Mouse (Mus musculus): ENCODE measurements around the gene 1700016C15Rik. TPM values are rescaled to one million over a fixed set of nuclear protein-coding genes. Genes with fewer than 3 reads are reported as not detected.

1700016C15Rik gene
- polyA plus RNA-seq, 1 experiment from 2014 or later, result not detected

GRCm38 (mm10) chr1:177713635-177714396 is 15.8 kb upstream of the 1700016C15Rik start:
- no peak overlapping the region for H3K27ac ChIP-seq (ENCODE audit: low read length)
- no peaks in the 10 kb centered on the region for H3K4me1 ChIP-seq (ENCODE audit: control insufficient read depth, insufficient read depth, low read length)
- H3K27me3 ChIP-seq (ENCODE audit: control insufficient read depth, insufficient read depth, low read length), result no peaks in the 10 kb centered on the region
- ATAC-seq (ENCODE audit: insufficient number of reproducible peaks, insufficient read depth, low FRiP score, low read depth), result no peak
- no peak overlapping the region for H3K4me3 ChIP-seq (ENCODE audit: low read depth, low read length)
- no peak overlapping the region for H3K4me2 ChIP-seq (replicated peaks; ENCODE audit: low read depth, low read length)
- peaks cover 5% of the 10 kb centered on the region; the same call in 1 of the 2 replicates for H3K9me3 ChIP-seq (ENCODE audit: control insufficient read depth, low read depth, low read length)
- H3K36me3 ChIP-seq (ENCODE audit: control insufficient read depth, insufficient read depth, low read length), result no peaks in the 10 kb centered on the region
- H3K9ac ChIP-seq (replicated peaks; ENCODE audit: low read depth, low read length), result no peak overlapping the region
- WGBS, result 63% methylated on average over 3 of the region's 3 CpGs

GRCm38 (mm10) chr1:177714397-177715012 is 15.1 kb upstream of the 1700016C15Rik start:
- 78% methylated on average over 5 of the region's 5 CpGs for WGBS

GRCm38 (mm10) chr1:177716448-177716847 is 13.2 kb upstream of the 1700016C15Rik start:
- Histone ChIP-seq H3K4me2 (replicated peaks; ENCODE audit: low read depth, low read length) (no peak overlapping the region), H3K4me1 (ENCODE audit: control insufficient read depth, insufficient read depth, low read length) (no peaks in the 10 kb centered on the region), H3K9ac (replicated peaks; ENCODE audit: low read depth, low read length) (no peak overlapping the region), H3K4me3 (ENCODE audit: low read depth, low read length) (no peak overlapping the region), H3K27ac (ENCODE audit: low read length) (no peak overlapping the region), H3K36me3 (ENCODE audit: control insufficient read depth, insufficient read depth, low read length) (no peaks in the 10 kb centered on the region), H3K9me3 (ENCODE audit: control insufficient read depth, low read depth, low read length) (no peaks in the 10 kb centered on the region), H3K27me3 (ENCODE audit: control insufficient read depth, insufficient read depth, low read length) (no peaks in the 10 kb centered on the region)
- no peak for ATAC-seq (ENCODE audit: insufficient number of reproducible peaks, insufficient read depth, low FRiP score, low read depth)
- WGBS, result 82% methylated on average over 3 of the region's 3 CpGs

More at GRCm38 (mm10) chr1:177714397-177715012, 15.1 kb upstream of the 1700016C15Rik start:
- Histone ChIP-seq H3K4me3 (ENCODE audit: low read depth, low read length) (no peak overlapping the region), H3K4me1 (ENCODE audit: control insufficient read depth, insufficient read depth, low read length) (no peaks in the 10 kb centered on the region), H3K9me3 (ENCODE audit: control insufficient read depth, low read depth, low read length) (peaks cover 5% of the 10 kb centered on the region; the same call in 1 of the 2 replicates), H3K27me3 (ENCODE audit: control insufficient read depth, insufficient read depth, low read length) (no peaks in the 10 kb centered on the region), H3K27ac (ENCODE audit: low read length) (no peak overlapping the region), H3K36me3 (ENCODE audit: control insufficient read depth, insufficient read depth, low read length) (no peaks in the 10 kb centered on the region), H3K4me2 (replicated peaks; ENCODE audit: low read depth, low read length) (no peak overlapping the region), H3K9ac (replicated peaks; ENCODE audit: low read depth, low read length) (no peak overlapping the region)
- no peak for ATAC-seq (ENCODE audit: insufficient number of reproducible peaks, insufficient read depth, low FRiP score, low read depth)

- no peak for ATAC-seq (ENCODE audit: insufficient number of reproducible peaks, insufficient read depth, low FRiP score, low read depth)
- H3K4me1 ChIP-seq (ENCODE audit: control insufficient read depth, insufficient read depth, low read length), result no peaks in the 10 kb centered on the region
- no peak overlapping the region for H3K4me3 ChIP-seq (ENCODE audit: low read depth, low read length)
- H3K9me3 ChIP-seq (ENCODE audit: control insufficient read depth, low read depth, low read length), result no peaks in the 10 kb centered on the region
- H3K36me3 ChIP-seq (ENCODE audit: control insufficient read depth, insufficient read depth, low read length), result no peaks in the 10 kb centered on the region
- WGBS, result 70% methylated on average over 7 of the region's 7 CpGs
- no peak overlapping the region for H3K9ac ChIP-seq (replicated peaks; ENCODE audit: low read depth, low read length)
- no peaks in the 10 kb centered on the region for H3K27me3 ChIP-seq (ENCODE audit: control insufficient read depth, insufficient read depth, low read length)
- H3K27ac ChIP-seq (ENCODE audit: low read length), result no peak overlapping the region
- H3K4me2 ChIP-seq (replicated peaks; ENCODE audit: low read depth, low read length), result no peak overlapping the region
Observed at GRCm38 (mm10) chr1:177717057-177717835, 12.4 kb upstream of the 1700016C15Rik start.

DNA sequence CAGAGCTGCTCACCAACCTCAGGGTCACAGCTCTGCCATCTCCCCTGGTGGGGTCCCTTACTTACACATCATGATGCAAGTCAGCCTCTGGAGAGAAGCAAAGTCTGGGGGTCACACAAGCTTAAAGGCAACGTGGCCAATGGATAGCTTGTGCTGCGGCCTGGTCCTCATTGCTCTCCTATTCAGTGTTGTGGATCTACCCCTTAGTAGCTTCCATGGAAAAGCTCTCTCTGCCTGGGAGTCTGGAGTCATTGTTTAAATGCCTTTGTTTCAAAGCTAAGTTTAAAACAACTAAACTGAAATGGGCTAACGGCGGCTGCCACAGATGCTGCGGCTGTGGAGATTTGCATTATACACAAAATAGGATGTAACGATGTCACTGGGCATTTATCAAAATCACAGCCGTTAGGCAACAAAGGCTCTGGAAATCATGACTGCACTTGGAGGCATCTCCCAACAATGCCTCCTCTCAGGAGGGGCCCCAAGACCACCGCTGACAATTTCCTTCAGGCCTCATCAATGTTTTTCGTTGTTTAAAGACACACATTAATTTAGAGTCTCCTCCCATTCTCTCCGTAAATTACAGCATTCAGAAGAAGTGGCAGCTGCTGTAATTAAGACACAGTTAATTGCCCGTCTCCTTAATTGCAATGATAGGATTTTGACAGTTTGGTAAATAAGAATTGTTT is 11.1 kb upstream of the 1700016C15Rik start:
- Histone ChIP-seq H3K27ac (ENCODE audit: low read length) (no peak overlapping the region), H3K4me2 (replicated peaks; ENCODE audit: low read depth, low read length) (no peak overlapping the region), H3K4me1 (ENCODE audit: control insufficient read depth, insufficient read depth, low read length) (no peaks in the 10 kb centered on the region), H3K9me3 (ENCODE audit: control insufficient read depth, low read depth, low read length) (no peaks in the 10 kb centered on the region), H3K27me3 (ENCODE audit: control insufficient read depth, insufficient read depth, low read length) (no peaks in the 10 kb centered on the region), H3K36me3 (ENCODE audit: control insufficient read depth, insufficient read depth, low read length) (no peaks in the 10 kb centered on the region), H3K9ac (replicated peaks; ENCODE audit: low read depth, low read length) (no peak overlapping the region), H3K4me3 (ENCODE audit: low read depth, low read length) (no peak overlapping the region)
- no peak for ATAC-seq (ENCODE audit: insufficient number of reproducible peaks, insufficient read depth, low FRiP score, low read depth)
- WGBS, result 58% methylated on average over 11 of the region's 11 CpGs

- no peaks in the 10 kb centered on the region for H3K27me3 ChIP-seq (ENCODE audit: control insufficient read depth, insufficient read depth, low read length)
- H3K4me2 ChIP-seq (replicated peaks; ENCODE audit: low read depth, low read length), result no peak overlapping the region
- no peaks in the 10 kb centered on the region for H3K9me3 ChIP-seq (ENCODE audit: control insufficient read depth, low read depth, low read length)
- H3K27ac ChIP-seq (ENCODE audit: low read length), result no peak overlapping the region
- ATAC-seq (ENCODE audit: insufficient number of reproducible peaks, insufficient read depth, low FRiP score, low read depth), result no peak
- 66% methylated on average over 3 of the region's 3 CpGs for WGBS
- H3K36me3 ChIP-seq (ENCODE audit: control insufficient read depth, insufficient read depth, low read length), result no peaks in the 10 kb centered on the region
- no peak overlapping the region for H3K9ac ChIP-seq (replicated peaks; ENCODE audit: low read depth, low read length)
- no peak overlapping the region for H3K4me3 ChIP-seq (ENCODE audit: low read depth, low read length)
- H3K4me1 ChIP-seq (ENCODE audit: control insufficient read depth, insufficient read depth, low read length), result no peaks in the 10 kb centered on the region
Observed at GRCm38 (mm10) chr1:177719029-177719427, 10.6 kb upstream of the 1700016C15Rik start.

- Histone ChIP-seq H3K9ac (replicated peaks; ENCODE audit: low read depth, low read length) (no peak overlapping the region), H3K27ac (ENCODE audit: low read length) (no peak overlapping the region), H3K4me3 (ENCODE audit: low read depth, low read length) (no peak overlapping the region), H3K4me2 (replicated peaks; ENCODE audit: low read depth, low read length) (no peak overlapping the region), H3K27me3 (ENCODE audit: control insufficient read depth, insufficient read depth, low read length) (no peaks in the 10 kb centered on the region), H3K9me3 (ENCODE audit: control insufficient read depth, low read depth, low read length) (no peaks in the 10 kb centered on the region), H3K36me3 (ENCODE audit: control insufficient read depth, insufficient read depth, low read length) (no peaks in the 10 kb centered on the region), H3K4me1 (ENCODE audit: control insufficient read depth, insufficient read depth, low read length) (no peaks in the 10 kb centered on the region)
- no peak for ATAC-seq (ENCODE audit: insufficient number of reproducible peaks, insufficient read depth, low FRiP score, low read depth)
- 72% methylated on average over 4 of the region's 4 CpGs for WGBS
Observed at GRCm38 (mm10) chr1:177723786-177724185, 5.8 kb upstream of the 1700016C15Rik start.

- Histone ChIP-seq H3K9me3 (ENCODE audit: control insufficient read depth, low read depth, low read length) (0 out of 2 replicates have a peak, but pooled peaks cover 3% of the 10 kb centered on the region), H3K4me3 (ENCODE audit: low read depth, low read length) (no peak overlapping the region), H3K4me2 (replicated peaks; ENCODE audit: low read depth, low read length) (no peak overlapping the region), H3K27me3 (ENCODE audit: control insufficient read depth, insufficient read depth, low read length) (no peaks in the 10 kb centered on the region), H3K4me1 (ENCODE audit: control insufficient read depth, insufficient read depth, low read length) (no peaks in the 10 kb centered on the region), H3K9ac (replicated peaks; ENCODE audit: low read depth, low read length) (no peak overlapping the region), H3K27ac (ENCODE audit: low read length) (peak overlapping the region; percentile 80), H3K36me3 (ENCODE audit: control insufficient read depth, insufficient read depth, low read length) (no peaks in the 10 kb centered on the region)
- peak; percentile 57; the same call in 1 of the 2 replicates for ATAC-seq (ENCODE audit: insufficient number of reproducible peaks, insufficient read depth, low FRiP score, low read depth)
- 35% methylated on average over 5 of the region's 5 CpGs for WGBS
Observed at GRCm38 (mm10) chr1:177726870-177727269, 2.7 kb upstream of the 1700016C15Rik start.
